Mouse (Mus musculus): ENCODE measurements at regions not wholly inside any gene's neighbourhood (a gene's known extent, or its start where the extent isn't known, plus 50 kb on each side); places are given as distances from the start of the nearest gene placed in this dataset.
A peak's percentile ranks its signal among the peaks of the same experiment; 100 is the strongest.

- TF ChIP-seq CTCF (IDR thresholded peaks at IDR 0.05; ENCODE audit: low read depth) (peak; percentile 32), EP300 (IDR thresholded peaks at IDR 0.05; ENCODE audit: low read depth) (no peak)
These were observed 91.3 kb downstream of the Cd83 start for GRCm38 (mm10) chr13:43875895-43876294.

All from heart, postnatal 0 days (tissue).